Mouse (Mus musculus): ENCODE data around the gene Cd101. TPM values are rescaled to one million over a fixed set of nuclear protein-coding genes. Genes with fewer than 3 reads are reported as not detected.

Gene Cd101
- polyA plus RNA-seq, 1 experiment from 2014 or later, result not detected

GRCm38 (mm10) chr3:100951531-100951930 lies 77.8 kb downstream of the Cd101 start:
- Histone ChIP-seq H3K27ac (no peak overlapping the region), H3K9ac (replicated peaks) (no peak overlapping the region), H3K36me3 (peaks cover 57% of the 10 kb centered on the region), H3K27me3 (no peaks in the 10 kb centered on the region), H3K4me2 (replicated peaks) (no peak overlapping the region), H3K9me3 (no peaks in the 10 kb centered on the region), H3K4me3 (replicated peaks) (no peak overlapping the region), H3K4me1 (replicated peaks) (no peaks in the 10 kb centered on the region)
- 95% methylated on average over 4 of the region's 4 CpGs for WGBS
- no peak for ATAC-seq

DNA sequence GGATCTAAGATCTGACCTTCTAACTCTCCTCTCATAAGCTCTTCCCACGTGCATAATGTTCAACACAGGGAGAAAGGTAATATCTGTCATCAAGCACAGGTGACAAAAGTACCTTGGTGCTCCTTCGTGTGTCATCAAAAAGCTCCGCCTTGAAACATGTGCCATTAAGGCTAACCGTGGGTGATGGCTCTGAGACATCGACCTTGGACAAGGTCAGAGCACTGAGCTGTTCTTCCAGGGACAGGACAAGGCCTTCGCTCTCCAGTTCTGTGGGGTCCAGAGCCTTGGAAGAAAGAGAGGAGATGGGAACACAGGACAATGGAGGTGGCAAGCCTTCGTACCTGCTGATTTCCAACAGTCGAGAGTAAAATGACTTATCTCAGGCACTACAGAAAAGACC lies 82.1 kb downstream of the Cd101 start:
- Histone ChIP-seq H3K9me3 (no peaks in the 10 kb centered on the region), H3K36me3 (peaks cover 72% of the 10 kb centered on the region), H3K4me1 (replicated peaks) (no peaks in the 10 kb centered on the region), H3K27me3 (no peaks in the 10 kb centered on the region), H3K9ac (replicated peaks) (no peak overlapping the region), H3K27ac (no peak overlapping the region), H3K4me3 (replicated peaks) (no peak overlapping the region), H3K4me2 (replicated peaks) (no peak overlapping the region)
- ATAC-seq, result no peak
- 94% methylated on average over 8 of the region's 8 CpGs for WGBS

Other genes with a start within 250 kb of the Cd101 start
- not detected in 2 replicates for gene Vtcn1, start 204.1 kb downstream of the Cd101 start, polyA plus RNA-seq (2015; fragmentation: Nextera tagmentation; extraction: Ambion mirVana)
- gene Trim45, start 107.4 kb downstream of the Cd101 start, polyA plus RNA-seq (2015; fragmentation: Nextera tagmentation; extraction: Ambion mirVana), result 7.9 and 8.3 TPM in 2 replicates
- gene Ttf2, start 59.9 kb downstream of the Cd101 start, polyA plus RNA-seq (2015; fragmentation: Nextera tagmentation; extraction: Ambion mirVana), result 8.3 TPM in 2 replicates
- 2.3 TPM in 2 replicates for gene Ptgfrn, start 80.7 kb upstream of the Cd101 start, polyA plus RNA-seq (2015; fragmentation: Nextera tagmentation; extraction: Ambion mirVana)